Mouse (Mus musculus) heart, embryonic 14.5 days (tissue): ENCODE measurements around the gene Col25a1. TPM values are rescaled to one million over a fixed set of nuclear protein-coding genes. Genes with fewer than 3 reads are reported as not detected.

Source experiments
- ATAC-seq: fragments of 200-750 bp; cut with Nextera tagmentation; 2 replicates; pipeline ENCODE4 v1.8.0; 2017; ENCODE audit warnings: low read depth, moderate TSS enrichment; ENCODE audit not compliant: insufficient number of reproducible peaks, insufficient read depth, low FRiP score
- H3K27ac ChIP-seq, 2 experiments: fragments of 200-500 bp in 1 of 2; fragments of 300-500 bp in 1 of 2; sonication (generic) in 1 of 2; replicated peaks in 1 of 2; 2 replicates each; pipeline ENCODE4 v1.5.1; 2012 to 2014; ENCODE audit warnings: low read depth in 2 of 2, low read length in 2 of 2, control low read depth in 1 of 2, mild to moderate bottlenecking in 1 of 2, mixed read lengths in 1 of 2; ENCODE audit not compliant: control insufficient read depth in 1 of 2, insufficient read depth in 1 of 2
- H3K27me3 ChIP-seq: fragments of 300-500 bp; sonication (generic); 2 replicates; pipeline ENCODE4 v1.6.1; 2014; ENCODE audit warnings: mild to moderate bottlenecking, low read length, control low read depth; ENCODE audit not compliant: control insufficient read depth, insufficient read depth
- H3K36me3 ChIP-seq: fragments of 300-500 bp; sonication (generic); 2 replicates; pipeline ENCODE4 v1.6.1; 2014; ENCODE audit warnings: mild to moderate bottlenecking, control low read depth, low read length, mixed read lengths; ENCODE audit not compliant: control insufficient read depth, insufficient read depth
- H3K4me1 ChIP-seq, 2 experiments: fragments of 200-500 bp in 1 of 2; fragments of 300-500 bp in 1 of 2; sonication (generic) in 1 of 2; 2 replicates each; pipeline ENCODE4 v1.6.1; 2012 to 2014; ENCODE audit warnings: low read length in 2 of 2, control low read depth in 1 of 2, mixed read lengths in 1 of 2; ENCODE audit not compliant: control insufficient read depth in 2 of 2, insufficient read depth in 2 of 2
- H3K4me2 ChIP-seq: fragments of 300-500 bp; sonication (generic); 2 replicates; pipeline ENCODE4 v1.6.1; 2014; ENCODE audit warnings: mild to moderate bottlenecking, low read length
- H3K4me3 ChIP-seq, 2 experiments: fragments of 200-500 bp in 1 of 2; fragments of 300-500 bp in 1 of 2; sonication (generic) in 1 of 2; 2 replicates each; pipeline ENCODE4 v1.5.1; 2012 to 2014; ENCODE audit warnings: low read length in 2 of 2, mild to moderate bottlenecking in 2 of 2, control low read depth in 1 of 2, low read depth in 1 of 2, moderate library complexity in 1 of 2; ENCODE audit not compliant: control insufficient read depth in 1 of 2, insufficient read depth in 1 of 2
- H3K9ac ChIP-seq: fragments of 300-500 bp; sonication (generic); 2 replicates; pipeline ENCODE4 v1.6.1; 2014; ENCODE audit warnings: mild to moderate bottlenecking, low read length
- H3K9me3 ChIP-seq: fragments of 300-500 bp; sonication (generic); 2 replicates; pipeline ENCODE4 v1.6.1; 2016; ENCODE audit warnings: low read length, control low read depth; ENCODE audit not compliant: control insufficient read depth
- WGBS: fragments of 180-500 bp; shearing (Covaris S2); extraction: QIAGEN DNeasy Blood & Tissue Kit; methylation state at CpG from one replicate; pipeline ENCODE4 v1.1.7; 2014; 5-methylcytosine and 5-hydroxymethylcytosine counted together
- polyA plus RNA-seq: library from polyadenylated mRNA; unstranded; fragments of >200 nt; fragmentation: Nextera tagmentation; extraction: Ambion mirVana; gene quantifications from 2 replicates; pipeline ENCODE4 v1.2.1, GENCODE M21; 2014

Col25a1 gene
- polyA plus RNA-seq, 1 experiment from 2014 or later: 2.3 TPM

- no peak overlapping the region for H3K9ac ChIP-seq
- H3K27ac ChIP-seq: no peak overlapping the region
- no peaks in the 10 kb centered on the region for H3K9me3 ChIP-seq
- WGBS: 75% methylated on average over 13 of the region's 13 CpGs
- H3K4me2 ChIP-seq: no peak overlapping the region
- ATAC-seq: no peak
- no peak overlapping the region for H3K4me3 ChIP-seq
- no peaks in the 10 kb centered on the region for H3K4me1 ChIP-seq
- H3K36me3 ChIP-seq: no peaks in the 10 kb centered on the region
- H3K27me3 ChIP-seq: no peaks in the 10 kb centered on the region
These were observed 30.1 kb downstream of the Col25a1 start for GRCm38 (mm10) chr3:130161323-130161917.

- Histone ChIP-seq H3K27ac (no peak overlapping the region), H3K9me3 (no peaks in the 10 kb centered on the region), H3K27me3 (no peaks in the 10 kb centered on the region), H3K4me3 (no peak overlapping the region), H3K9ac (no peak overlapping the region), H3K4me2 (no peak overlapping the region), H3K4me1 (no peaks in the 10 kb centered on the region), H3K36me3 (no peaks in the 10 kb centered on the region)
- ATAC-seq: no peak
- 57% methylated on average over 4 of the region's 4 CpGs for WGBS
These were observed 35.6 kb downstream of the Col25a1 start for GRCm38 (mm10) chr3:130166875-130167274.

GRCm38 (mm10) chr3:130172764-130173163, 41.5 kb downstream of the Col25a1 start:
- peak; percentile 56; the same call in 1 of the 2 replicates for ATAC-seq
- Histone ChIP-seq H3K9ac (no peak overlapping the region), H3K4me1 (peaks cover 0 to 3% of the 10 kb centered on the region in 2 experiments; a peak in 1 of 4 replicates), H3K27ac (peak overlapping the region; percentile 29 to 56; a peak in 2 of 4 replicates), H3K36me3 (no peaks in the 10 kb centered on the region), H3K4me2 (peak overlapping the region; percentile 20), H3K4me3 (no peak overlapping the region), H3K27me3 (no peaks in the 10 kb centered on the region), H3K9me3 (no peaks in the 10 kb centered on the region)
- WGBS: 59% methylated on average over 17 of the region's 17 CpGs

- H3K27me3 ChIP-seq: no peaks in the 10 kb centered on the region
- WGBS: under 1% methylated on average over 40 of the region's 40 CpGs
- H3K9me3 ChIP-seq: no peaks in the 10 kb centered on the region
- peak overlapping the region; percentile 100 for H3K4me2 ChIP-seq
- peak; percentile 92 for ATAC-seq
- peak overlapping the region; percentile 71 for H3K9ac ChIP-seq
- H3K4me3 ChIP-seq: peak overlapping the region; percentile 51 to 75
- peak overlapping the region; percentile 65 to 72 for H3K27ac ChIP-seq
- peaks cover 0 to 3% of the 10 kb centered on the region in 2 experiments; a peak in 1 of 4 replicates for H3K4me1 ChIP-seq
- H3K36me3 ChIP-seq: no peaks in the 10 kb centered on the region
These were observed 49.1 kb downstream of the Col25a1 start for GRCm38 (mm10) chr3:130180181-130180940.

- ATAC-seq: 0 out of 2 replicates have a peak, but pooled peaks have one; percentile 12
- H3K36me3 ChIP-seq: no peaks in the 10 kb centered on the region
- peak overlapping the region; percentile 100 for H3K4me2 ChIP-seq
- H3K9ac ChIP-seq: peak overlapping the region; percentile 71
- no peak overlapping the region for H3K27ac ChIP-seq
- H3K4me1 ChIP-seq: peaks cover 0 to 3% of the 10 kb centered on the region in 2 experiments; a peak in 1 of 4 replicates
- H3K4me3 ChIP-seq: peak overlapping the region; percentile 51 to 75
- no peaks in the 10 kb centered on the region for H3K9me3 ChIP-seq
- H3K27me3 ChIP-seq: no peaks in the 10 kb centered on the region
- WGBS: under 1% methylated on average over 40 of the region's 40 CpGs
These were observed 49.8 kb downstream of the Col25a1 start for GRCm38 (mm10) chr3:130180964-130181590.

GRCm38 (mm10) chr3:130181591-130181980, 50.3 kb downstream of the Col25a1 start:
- Histone ChIP-seq H3K27me3 (no peaks in the 10 kb centered on the region), H3K4me1 (peaks cover 0 to 3% of the 10 kb centered on the region in 2 experiments; a peak in 1 of 4 replicates), H3K4me2 (peak overlapping the region; percentile 100), H3K27ac (no peak overlapping the region), H3K9ac (peak overlapping the region; percentile 71), H3K4me3 (peak overlapping the region; percentile 51 to 75), H3K36me3 (no peaks in the 10 kb centered on the region), H3K9me3 (no peaks in the 10 kb centered on the region)
- ATAC-seq: no peak
- 13% methylated on average over 8 of the region's 8 CpGs for WGBS

- ATAC-seq: no peak
- no peaks in the 10 kb centered on the region for H3K9me3 ChIP-seq
- 67% methylated on average over 4 of the region's 4 CpGs for WGBS
- no peak overlapping the region for H3K4me2 ChIP-seq
- H3K36me3 ChIP-seq: no peaks in the 10 kb centered on the region
- H3K27ac ChIP-seq: no peak overlapping the region
- H3K4me1 ChIP-seq: peaks cover 0 to 3% of the 10 kb centered on the region in 2 experiments; a peak in 1 of 4 replicates
- no peak overlapping the region for H3K9ac ChIP-seq
- H3K4me3 ChIP-seq: no peak overlapping the region
- no peaks in the 10 kb centered on the region for H3K27me3 ChIP-seq
These were observed 51.1 kb downstream of the Col25a1 start for GRCm38 (mm10) chr3:130182450-130182849.
